Mouse (Mus musculus): ENCODE measurements around the gene Spint1. TPM values are rescaled to one million over a fixed set of nuclear protein-coding genes. Genes with fewer than 3 reads are reported as not detected.
A peak's percentile ranks its signal among the peaks of the same experiment; 100 is the strongest.

Gene Spint1
- polyA plus RNA-seq, 1 experiment from 2014 or later = 0.56 TPM

GRCm38 (mm10) chr2:119277810-119278209 is 40.6 kb downstream of the Spint1 start:
- Histone ChIP-seq H3K4me2 (replicated peaks) (no peak overlapping the region), H3K9me3 (no peaks in the 10 kb centered on the region), H3K27ac (replicated peaks) (no peak overlapping the region), H3K4me1 (no peaks in the 10 kb centered on the region), H3K9ac (replicated peaks) (no peak overlapping the region), H3K27me3 (0 out of 2 replicates have a peak, but pooled peaks cover 2% of the 10 kb centered on the region), H3K4me3 (no peak overlapping the region), H3K36me3 (no peaks in the 10 kb centered on the region)
- 88% methylated on average over 23 of the region's 23 CpGs for WGBS
- ATAC-seq (replicated peaks) = no peak

- H3K36me3 ChIP-seq = no peaks in the 10 kb centered on the region
- WGBS = 89% methylated on average over 7 of the region's 7 CpGs
- H3K9ac ChIP-seq (replicated peaks) = no peak overlapping the region
- H3K27ac ChIP-seq (replicated peaks) = no peak overlapping the region
- no peak overlapping the region for H3K4me3 ChIP-seq
- H3K27me3 ChIP-seq = no peaks in the 10 kb centered on the region
- H3K4me2 ChIP-seq (replicated peaks) = no peak overlapping the region
- no peak for ATAC-seq (replicated peaks)
- H3K4me1 ChIP-seq = no peaks in the 10 kb centered on the region
- H3K9me3 ChIP-seq = no peaks in the 10 kb centered on the region
Observed at GRCm38 (mm10) chr2:119281899-119282565, 44.9 kb downstream of the Spint1 start.

GRCm38 (mm10) chr2:119287372-119287771 is 50.2 kb downstream of the Spint1 start:
- ATAC-seq (replicated peaks) = no peak
- H3K27me3 ChIP-seq = no peaks in the 10 kb centered on the region
- no peak overlapping the region for H3K27ac ChIP-seq (replicated peaks)
- 0 out of 2 replicates have a peak overlapping the region, but pooled peaks have one; percentile 70 for H3K9ac ChIP-seq (replicated peaks)
- H3K4me3 ChIP-seq = no peak overlapping the region
- H3K9me3 ChIP-seq = no peaks in the 10 kb centered on the region
- H3K36me3 ChIP-seq = peaks cover 10% of the 10 kb centered on the region
- H3K4me2 ChIP-seq (replicated peaks) = no peak overlapping the region
- peaks cover 21% of the 10 kb centered on the region for H3K4me1 ChIP-seq
- WGBS = 94% methylated on average over 5 of the region's 5 CpGs

GRCm38 (mm10) chr2:119288270-119288882 is 51.2 kb downstream of the Spint1 start, which contains the start of gene Vps18:
Gene Vps18, plus strand, starts transcription at chr2:119288740.
- ATAC-seq (replicated peaks) = peak; percentile 97
- H3K27ac ChIP-seq (replicated peaks) = peak within 1 kb of the TSS; percentile 76
- peak within 1 kb of the TSS; percentile 73 for H3K4me2 ChIP-seq (replicated peaks)
- WGBS = under 1% methylated on average over 29 of the region's 31 CpGs
- peak within 1 kb of the TSS; percentile 70 for H3K9ac ChIP-seq (replicated peaks)
- no peaks in the 10 kb centered on the region for H3K27me3 ChIP-seq
- peaks cover 21% of the 10 kb centered on the region for H3K4me1 ChIP-seq
- peaks cover 19% of the 10 kb centered on the region for H3K36me3 ChIP-seq
- H3K4me3 ChIP-seq = peak within 1 kb of the TSS; percentile 76
- H3K9me3 ChIP-seq = no peaks in the 10 kb centered on the region

- Histone ChIP-seq H3K27ac (replicated peaks) (peak overlapping the region; percentile 58), H3K4me2 (replicated peaks) (peak overlapping the region; percentile 73), H3K9ac (replicated peaks) (peak overlapping the region; percentile 70), H3K36me3 (peaks cover 26% of the 10 kb centered on the region), H3K9me3 (no peaks in the 10 kb centered on the region), H3K27me3 (no peaks in the 10 kb centered on the region), H3K4me3 (peak overlapping the region; percentile 76), H3K4me1 (peaks cover 21% of the 10 kb centered on the region)
- 1% methylated on average over 11 of the region's 11 CpGs for WGBS
- ATAC-seq (replicated peaks) = no peak
Observed at GRCm38 (mm10) chr2:119289014-119289416, 51.9 kb downstream of the Spint1 start.

GRCm38 (mm10) chr2:119292281-119292680 is 55.1 kb downstream of the Spint1 start:
- Histone ChIP-seq H3K27me3 (no peaks in the 10 kb centered on the region), H3K9me3 (no peaks in the 10 kb centered on the region), H3K4me2 (replicated peaks) (no peak overlapping the region), H3K36me3 (peaks cover 48% of the 10 kb centered on the region), H3K9ac (replicated peaks) (no peak overlapping the region), H3K27ac (replicated peaks) (no peak overlapping the region), H3K4me3 (no peak overlapping the region), H3K4me1 (peaks cover 21% of the 10 kb centered on the region)
- ATAC-seq (replicated peaks) = no peak
- WGBS = 94% methylated on average over 5 of the region's 5 CpGs

- no peak for ATAC-seq (replicated peaks)
- H3K27ac ChIP-seq (replicated peaks) = no peak overlapping the region
- peaks cover 20% of the 10 kb centered on the region for H3K4me1 ChIP-seq
- H3K4me3 ChIP-seq = no peak overlapping the region
- H3K9ac ChIP-seq (replicated peaks) = no peak overlapping the region
- H3K27me3 ChIP-seq = no peaks in the 10 kb centered on the region
- H3K9me3 ChIP-seq = no peaks in the 10 kb centered on the region
- no peak overlapping the region for H3K4me2 ChIP-seq (replicated peaks)
- H3K36me3 ChIP-seq = peaks cover 53% of the 10 kb centered on the region
- 93% methylated on average over 17 of the region's 17 CpGs for WGBS
Observed at GRCm38 (mm10) chr2:119292852-119293251, 55.7 kb downstream of the Spint1 start.

- Histone ChIP-seq H3K4me3 (no peak overlapping the region), H3K27me3 (no peaks in the 10 kb centered on the region), H3K4me1 (peaks cover 16% of the 10 kb centered on the region), H3K9me3 (no peaks in the 10 kb centered on the region), H3K36me3 (peaks cover 55% of the 10 kb centered on the region), H3K27ac (replicated peaks) (no peak overlapping the region), H3K4me2 (replicated peaks) (no peak overlapping the region), H3K9ac (replicated peaks) (no peak overlapping the region)
- WGBS = 96% methylated on average over 17 of the region's 17 CpGs
- no peak for ATAC-seq (replicated peaks)
Observed at GRCm38 (mm10) chr2:119293311-119293710, 56.1 kb downstream of the Spint1 start.

GRCm38 (mm10) chr2:119293776-119294390 is 56.7 kb downstream of the Spint1 start:
- no peaks in the 10 kb centered on the region for H3K9me3 ChIP-seq
- no peak for ATAC-seq (replicated peaks)
- no peaks in the 10 kb centered on the region for H3K27me3 ChIP-seq
- H3K4me1 ChIP-seq = peaks cover 16% of the 10 kb centered on the region
- no peak overlapping the region for H3K4me3 ChIP-seq
- no peak overlapping the region for H3K9ac ChIP-seq (replicated peaks)
- no peak overlapping the region for H3K4me2 ChIP-seq (replicated peaks)
- peaks cover 60% of the 10 kb centered on the region for H3K36me3 ChIP-seq
- WGBS = 94% methylated on average over 34 of the region's 34 CpGs
- H3K27ac ChIP-seq (replicated peaks) = no peak overlapping the region

GRCm38 (mm10) chr2:119294411-119294810 is 57.2 kb downstream of the Spint1 start:
- H3K4me3 ChIP-seq = no peak overlapping the region
- no peak for ATAC-seq (replicated peaks)
- WGBS = 95% methylated on average over 18 of the region's 18 CpGs

GRCm38 (mm10) chr2:119296756-119297155 is 59.6 kb downstream of the Spint1 start:
- ATAC-seq (replicated peaks) = no peak
- H3K27ac ChIP-seq (replicated peaks) = no peak overlapping the region
- 92% methylated on average over 12 of the region's 12 CpGs for WGBS
- H3K9ac ChIP-seq (replicated peaks) = no peak overlapping the region
- H3K4me1 ChIP-seq = peaks cover 21% of the 10 kb centered on the region
- H3K9me3 ChIP-seq = no peaks in the 10 kb centered on the region
- H3K4me3 ChIP-seq = no peak overlapping the region
- no peaks in the 10 kb centered on the region for H3K27me3 ChIP-seq
- no peak overlapping the region for H3K4me2 ChIP-seq (replicated peaks)
- peaks cover 63% of the 10 kb centered on the region for H3K36me3 ChIP-seq

More at GRCm38 (mm10) chr2:119294411-119294810, 57.2 kb downstream of the Spint1 start:
- Histone ChIP-seq H3K27ac (replicated peaks) (no peak overlapping the region), H3K4me1 (peaks cover 11% of the 10 kb centered on the region), H3K36me3 (peaks cover 66% of the 10 kb centered on the region), H3K9me3 (no peaks in the 10 kb centered on the region), H3K9ac (replicated peaks) (no peak overlapping the region), H3K4me2 (replicated peaks) (no peak overlapping the region), H3K27me3 (no peaks in the 10 kb centered on the region)

GRCm38 (mm10) chr2:119297506-119297905 is 60.3 kb downstream of the Spint1 start:
- no peak for ATAC-seq (replicated peaks)
- no peak overlapping the region for H3K9ac ChIP-seq (replicated peaks)

More at GRCm38 (mm10) chr2:119297506-119297905, 60.3 kb downstream of the Spint1 start:
- Histone ChIP-seq H3K4me3 (no peak overlapping the region), H3K9me3 (no peaks in the 10 kb centered on the region), H3K36me3 (peaks cover 60% of the 10 kb centered on the region), H3K27ac (replicated peaks) (no peak overlapping the region), H3K27me3 (no peaks in the 10 kb centered on the region), H3K4me2 (replicated peaks) (no peak overlapping the region), H3K4me1 (peaks cover 21% of the 10 kb centered on the region)
- WGBS = 95% methylated on average over 19 of the region's 19 CpGs
